Mouse (Mus musculus) retina, adult 2 months (tissue): ENCODE data around the gene Itpr2.

ENCODE experiments used
- DNase-seq: peaks from one replicate; pipeline ENCODE4 v3.0.0-alpha.2; 2012; ENCODE audit warnings: low read depth, low spot score

Itpr2 gene

DNA sequence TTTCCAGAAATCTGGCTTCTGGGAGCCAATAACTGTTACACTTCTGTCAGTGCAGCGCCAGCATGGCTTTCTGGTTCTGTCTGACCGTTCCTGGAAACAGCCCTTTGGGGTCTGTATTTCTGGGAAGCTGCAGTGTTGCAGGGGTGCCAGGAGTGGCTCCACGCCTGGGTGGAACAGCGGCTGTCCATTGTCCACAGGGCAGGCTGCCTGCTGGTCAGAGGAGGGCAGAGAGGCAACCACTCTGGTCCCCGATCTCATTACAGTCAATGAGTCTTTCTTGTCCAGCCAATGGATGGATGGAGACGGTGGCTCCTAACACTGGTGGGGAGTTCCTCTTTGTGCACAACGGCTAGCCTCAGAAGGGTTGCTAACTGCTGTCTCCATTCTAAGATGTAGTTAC, 150.2 kb downstream of the Itpr2 start:
- DNase-seq, result no peak

GRCm38 (mm10) chr6:146347568-146347967, 154.5 kb downstream of the Itpr2 start:
- DNase-seq, result no peak

GRCm38 (mm10) chr6:146346545-146347195, 155.4 kb downstream of the Itpr2 start:
- DNase-seq, result no peak

GRCm38 (mm10) chr6:146344732-146345131, 157.3 kb downstream of the Itpr2 start:
- DNase-seq, result peak; percentile 63

DNA sequence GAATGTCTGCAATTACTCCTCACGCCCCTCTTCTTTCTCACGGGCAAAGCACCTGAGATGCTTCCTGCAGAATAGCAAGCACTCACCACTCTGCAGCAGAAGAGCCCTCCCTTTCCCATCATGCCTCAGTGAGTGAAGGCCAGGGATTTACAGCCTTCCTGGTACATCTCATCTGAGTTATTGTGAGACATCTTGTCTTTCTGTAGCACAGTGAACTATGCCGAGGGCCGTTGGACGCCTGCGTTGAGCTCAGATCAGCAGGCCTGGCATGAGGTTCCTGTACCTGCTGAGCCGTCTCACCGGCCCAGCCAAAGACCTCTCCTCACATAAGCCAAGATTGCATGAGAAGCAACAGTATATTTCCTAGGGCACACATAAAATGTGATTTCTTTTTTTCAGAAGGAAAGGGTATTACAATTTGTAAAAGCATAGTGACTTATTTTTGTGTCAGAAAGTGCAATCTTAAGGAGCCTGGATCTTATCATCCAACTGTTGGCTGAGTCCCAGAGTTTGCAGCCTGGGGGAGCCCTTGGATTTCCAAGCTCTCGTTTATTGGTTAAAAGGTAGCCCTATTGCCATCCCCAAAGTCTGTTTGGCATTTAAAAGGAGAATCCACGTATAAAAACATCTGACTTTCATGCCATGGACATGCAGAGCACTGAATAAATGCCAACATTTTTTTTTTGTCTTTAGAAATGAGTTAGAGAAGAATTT, 158.2 kb downstream of the Itpr2 start:
- DNase-seq, result no peak

DNA sequence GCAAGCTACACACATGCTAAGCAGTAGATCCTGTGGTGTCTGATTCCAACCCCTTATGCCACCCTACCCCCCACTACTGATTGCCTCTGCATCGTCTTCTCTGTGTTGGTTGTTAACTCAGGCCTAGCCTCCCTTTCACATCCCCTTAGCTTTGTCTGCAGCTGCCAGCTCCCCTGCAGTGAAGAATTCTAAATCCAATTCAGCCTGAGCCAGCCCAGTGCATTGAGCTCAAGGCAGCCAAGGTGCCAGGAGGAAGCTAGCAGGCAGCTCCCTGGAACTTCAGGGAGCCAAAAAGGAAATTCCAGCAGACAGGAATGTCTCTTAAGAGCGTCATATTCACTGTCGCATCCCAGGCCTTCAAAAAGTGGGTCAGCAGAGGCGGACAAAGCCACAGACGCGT, 159.0 kb downstream of the Itpr2 start:
- DNase-seq, result no peak

DNA sequence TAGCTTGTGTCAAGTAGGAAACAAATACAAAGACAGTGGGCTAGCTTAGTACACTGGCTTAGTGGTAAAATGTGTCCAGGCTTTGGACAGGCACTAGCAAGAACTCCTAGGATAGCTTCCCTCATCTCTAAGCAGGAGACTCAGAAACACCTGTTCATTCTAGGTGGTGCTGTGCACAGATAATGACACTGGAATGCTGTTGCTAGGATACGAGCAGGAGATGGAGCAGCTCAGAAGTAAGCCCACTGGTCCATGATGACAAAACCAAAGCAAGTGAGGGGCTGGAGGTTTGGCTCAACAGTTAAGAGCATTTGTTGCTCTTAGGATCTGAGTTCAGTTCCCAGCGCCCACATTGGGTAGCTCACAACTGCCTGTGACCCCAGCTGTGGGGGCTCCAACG, 160.1 kb downstream of the Itpr2 start:
- no peak for DNase-seq

DNA sequence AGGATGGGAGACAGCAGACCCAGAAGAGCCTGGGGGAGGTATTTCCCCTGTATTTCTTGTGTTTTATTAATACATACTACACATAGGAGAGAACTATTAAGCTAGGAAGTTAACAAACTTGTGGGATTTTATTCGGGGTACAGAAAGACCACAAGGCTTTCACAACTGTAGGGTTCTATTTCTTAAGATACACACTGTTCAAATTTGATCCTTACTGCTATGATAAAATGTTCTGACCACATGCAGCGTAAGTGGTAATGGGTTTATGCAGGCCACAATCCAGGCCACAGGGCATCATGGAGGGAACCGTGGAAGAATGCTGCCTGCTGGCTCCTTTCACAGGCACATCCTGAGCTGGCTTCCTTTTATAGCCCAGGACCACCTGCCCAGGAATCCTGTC, 160.6 kb downstream of the Itpr2 start:
- no peak for DNase-seq

- no peak for DNase-seq
Measured at GRCm38 (mm10) chr6:146340951-146341350, 161.1 kb downstream of the Itpr2 start.

DNA sequence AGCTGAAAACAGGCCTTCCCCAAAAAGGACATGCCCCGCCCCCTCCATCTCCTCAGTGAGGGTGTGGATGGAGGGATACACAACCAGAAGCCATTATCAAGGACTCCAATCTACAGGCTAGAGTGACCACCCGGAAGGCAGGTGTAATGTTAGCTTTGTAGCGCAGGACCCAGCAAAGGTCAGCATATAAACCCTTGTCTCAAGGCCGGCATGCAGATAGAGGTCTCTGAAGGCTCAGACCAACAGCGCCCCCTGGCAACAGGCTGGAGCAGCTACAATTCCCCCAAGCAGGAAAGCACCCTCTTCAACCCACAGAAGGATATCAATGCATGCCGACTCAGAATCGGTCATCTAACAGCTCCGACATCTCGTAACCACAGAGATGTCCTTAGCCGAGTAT, 162.2 kb downstream of the Itpr2 start:
- peak; percentile 67 for DNase-seq

DNA sequence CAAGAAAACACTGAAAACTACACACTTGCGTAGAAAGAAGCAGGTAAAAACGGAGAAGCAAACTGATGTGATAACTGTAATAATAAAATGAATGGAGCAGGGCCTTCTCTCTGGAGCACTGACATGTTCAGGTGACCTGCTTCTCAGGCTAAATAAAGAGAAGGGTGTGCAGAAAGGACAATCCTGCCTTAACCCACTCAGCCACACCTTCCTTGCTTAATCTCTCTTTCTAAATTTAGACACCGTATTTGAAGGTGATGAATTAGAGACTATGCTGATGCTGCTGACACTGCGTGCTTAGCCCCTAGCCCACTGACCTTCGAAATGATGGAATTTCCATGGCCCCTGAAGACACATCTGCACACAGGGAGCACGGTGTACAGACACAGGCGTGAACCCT, 164.8 kb downstream of the Itpr2 start:
- DNase-seq, result peak; percentile 76

- no peak for DNase-seq
Measured at GRCm38 (mm10) chr6:146335191-146335590, 166.8 kb downstream of the Itpr2 start.

- no peak for DNase-seq
Measured at GRCm38 (mm10) chr6:146333506-146333905, 168.5 kb downstream of the Itpr2 start.

DNA sequence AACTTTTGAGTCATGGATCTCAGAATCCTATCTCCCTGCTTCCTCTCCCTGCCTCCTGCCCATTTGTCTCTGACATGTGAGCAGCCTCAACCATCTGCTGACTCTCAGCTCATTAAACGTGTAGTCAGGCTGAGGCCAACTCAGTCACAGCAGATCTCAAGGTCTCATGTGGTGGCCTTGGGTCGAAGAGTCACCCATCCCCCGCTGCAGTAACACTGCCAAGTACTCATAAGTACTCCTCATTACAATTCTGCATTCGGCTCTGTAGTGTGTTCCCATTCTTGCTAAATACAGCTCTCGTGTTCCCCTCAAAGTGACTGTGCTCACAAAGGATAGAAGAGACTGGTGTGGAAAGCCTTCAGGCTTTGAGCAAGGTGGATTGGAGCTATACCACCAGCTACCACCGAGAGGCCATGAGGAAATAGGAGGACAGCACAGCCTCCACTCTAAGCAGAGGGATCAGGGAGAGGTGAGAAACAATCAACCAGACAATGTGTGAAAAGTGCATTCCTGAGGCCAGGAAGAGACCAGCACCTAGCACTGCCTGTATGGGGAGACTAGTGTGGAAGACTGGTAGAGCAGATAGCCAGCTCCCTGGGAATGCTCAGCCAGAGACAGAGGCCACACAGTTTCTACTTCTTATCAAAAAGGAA, 170.9 kb downstream of the Itpr2 start:
- DNase-seq, result no peak

GRCm38 (mm10) chr6:146329079-146329478, 172.9 kb downstream of the Itpr2 start:
- no peak for DNase-seq

DNA sequence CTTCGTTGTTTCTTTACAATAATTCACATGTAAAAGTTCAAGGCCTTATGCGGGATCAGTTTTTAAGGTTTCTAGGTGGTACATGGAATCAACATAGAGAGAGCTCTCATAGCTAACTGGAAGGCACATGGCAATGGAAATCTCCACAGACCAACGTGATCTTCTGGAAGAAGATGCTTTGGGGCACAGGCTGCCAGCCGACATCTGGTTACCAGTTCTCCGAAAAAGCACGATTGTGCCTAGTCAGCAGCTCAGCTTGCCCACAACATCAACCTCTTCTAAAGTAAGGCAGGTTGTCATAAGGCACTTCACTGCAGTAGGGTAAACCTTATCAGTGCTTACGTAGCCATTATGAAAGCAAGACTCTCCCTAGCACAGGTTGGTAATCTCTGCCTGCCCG, 175.4 kb downstream of the Itpr2 start:
- DNase-seq, result no peak

DNA sequence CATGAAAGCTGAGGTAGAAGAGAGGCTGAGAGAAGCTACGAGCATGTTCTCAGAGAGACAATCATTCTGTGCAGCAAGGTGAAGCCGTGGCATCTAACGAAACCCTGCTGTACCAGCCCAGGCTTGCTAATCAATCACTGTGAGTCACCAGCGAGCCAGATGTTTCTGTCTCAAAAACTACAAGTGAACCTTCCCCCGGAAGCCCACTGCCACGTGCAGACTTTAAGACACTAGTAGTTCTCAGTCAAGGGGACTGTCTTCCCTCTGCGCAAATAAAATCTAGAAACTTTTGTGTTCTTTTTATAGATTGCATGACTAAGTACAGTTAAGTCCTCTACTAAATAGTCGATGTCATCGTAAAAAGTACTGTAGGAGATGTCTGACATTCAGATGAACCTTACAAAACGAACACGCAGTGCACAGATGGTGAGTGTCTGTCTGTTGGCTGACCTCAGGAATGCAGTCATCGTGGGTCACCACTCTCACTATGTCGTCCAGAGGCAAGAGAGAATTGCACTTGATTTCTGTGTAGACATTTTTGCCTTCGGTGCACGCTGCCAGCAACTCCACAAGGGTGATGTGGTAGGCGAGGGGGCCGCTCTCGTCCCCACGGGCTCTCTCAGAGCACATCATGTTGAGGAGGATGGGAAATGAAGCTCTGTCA, 177.3 kb downstream of the Itpr2 start:
- DNase-seq, result no peak

- no peak for DNase-seq
Measured at GRCm38 (mm10) chr6:146322555-146322954, 179.5 kb downstream of the Itpr2 start.

DNA sequence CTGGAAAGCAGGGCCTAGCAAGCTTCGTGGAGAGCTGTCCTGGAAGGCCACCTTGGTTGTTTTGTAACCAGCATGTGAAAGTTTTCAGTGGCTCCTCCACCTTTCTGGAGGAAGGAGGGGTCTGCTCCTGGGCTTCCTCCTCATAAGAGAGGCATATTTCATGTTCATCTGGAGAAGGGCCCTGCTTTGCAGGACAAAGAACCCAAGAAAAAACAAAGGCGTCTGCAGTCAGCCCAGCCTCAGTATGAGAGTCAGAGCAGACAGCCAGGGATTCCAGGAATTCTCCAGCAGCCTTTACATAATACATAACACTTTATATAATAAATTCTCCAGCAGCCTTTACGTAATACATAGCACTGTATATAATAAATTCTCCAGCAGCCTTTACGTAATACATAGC, 180.1 kb downstream of the Itpr2 start:
- no peak for DNase-seq

GRCm38 (mm10) chr6:146316415-146316814, 185.6 kb downstream of the Itpr2 start:
- DNase-seq, result no peak

GRCm38 (mm10) chr6:146315153-146315552, 186.9 kb downstream of the Itpr2 start:
- DNase-seq, result no peak

GRCm38 (mm10) chr6:146314304-146314703, 187.7 kb downstream of the Itpr2 start:
- DNase-seq, result no peak
